Mouse (Mus musculus): ENCODE measurements around the gene Vps39. TPM values are rescaled to one million over a fixed set of nuclear protein-coding genes. Genes with fewer than 3 reads are reported as not detected.
A peak's percentile ranks its signal among the peaks of the same experiment; 100 is the strongest.

The Vps39 gene
- total and polyA plus RNA-seq, 2 experiments from 2014 or later: 39.5 to 75.0 TPM

DNA sequence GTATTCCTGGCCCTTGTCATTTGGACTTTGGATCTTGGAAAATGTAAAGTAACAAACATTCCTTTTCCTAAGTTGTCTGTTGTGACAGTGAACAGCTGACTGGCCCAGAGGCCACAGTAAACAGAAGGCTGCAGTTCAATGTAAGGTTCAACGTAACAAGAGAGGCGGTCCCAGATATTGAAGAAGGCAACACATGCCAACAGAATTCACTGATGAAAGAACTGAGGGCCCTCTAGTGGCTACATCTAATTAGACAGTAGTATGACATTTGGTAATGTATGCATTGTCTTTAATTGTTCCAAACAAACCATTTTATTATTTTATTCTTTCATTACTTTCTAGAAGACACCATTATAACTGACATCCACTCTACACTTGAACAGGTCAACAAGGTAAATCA is 15.1 kb downstream of the Vps39 start:
- peaks cover 70% of the 10 kb centered on the region for H3K36me3 ChIP-seq (ENCODE audit: insufficient read depth)
- H3K9ac ChIP-seq: no peak overlapping the region
- TF ChIP-seq CTCF (IDR thresholded peaks at IDR 0.05; ENCODE audit: low read depth): peak; percentile 61

DNA sequence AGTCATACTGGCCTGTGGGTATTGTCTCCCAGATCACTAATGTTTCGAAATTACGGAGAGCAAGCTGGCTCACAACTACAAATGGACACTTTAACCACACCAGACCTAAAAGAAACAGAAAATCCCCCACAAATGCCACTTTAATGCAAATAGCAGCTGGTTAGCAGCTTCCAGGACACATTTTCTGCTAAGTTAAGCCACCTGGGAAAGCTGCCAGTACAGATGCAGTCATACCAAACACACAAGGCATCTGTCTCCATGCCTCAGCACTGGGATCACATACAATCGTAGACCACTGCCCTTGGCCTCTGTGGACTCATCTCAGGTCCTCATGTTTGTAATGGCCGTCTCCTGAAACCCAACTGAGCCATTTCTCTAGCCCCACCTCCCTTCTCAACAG is 21.4 kb downstream of the Vps39 start:
- 83% methylated on average over 4 of the region's 4 CpGs for WGBS
- Histone ChIP-seq H3K4me1 (ENCODE audit: insufficient read depth) (no peaks in the 10 kb centered on the region), H3K27ac (ENCODE audit: low read depth, low read length) (no peak overlapping the region), H3K4me3 (ENCODE audit: low read depth, low read length) (no peak overlapping the region), H3K9ac (no peak overlapping the region), H3K36me3 (ENCODE audit: insufficient read depth) (peaks cover 75% of the 10 kb centered on the region), H3K4me2 (ENCODE audit: low read depth) (no peak overlapping the region), H3K27me3 (ENCODE audit: insufficient read depth, low read length) (no peaks in the 10 kb centered on the region), H3K9me3 (ENCODE audit: low read length) (no peaks in the 10 kb centered on the region)
- ATAC-seq: no peak
- DNase-seq: no peak
- no peak for TF ChIP-seq CTCF (IDR thresholded peaks at IDR 0.05; ENCODE audit: low read depth)

More for the DNA sequence above, 15.1 kb downstream of the Vps39 start:
- ATAC-seq (0 out of 2 replicates have a peak, but pooled peaks have one; percentile 29), DNase-seq (peak; percentile 27)
- Histone ChIP-seq H3K4me2 (ENCODE audit: low read depth) (no peak overlapping the region), H3K4me1 (ENCODE audit: insufficient read depth) (no peaks in the 10 kb centered on the region), H3K27me3 (ENCODE audit: insufficient read depth, low read length) (no peaks in the 10 kb centered on the region), H3K27ac (ENCODE audit: low read depth, low read length) (no peak overlapping the region), H3K4me3 (ENCODE audit: low read depth, low read length) (no peak overlapping the region), H3K9me3 (ENCODE audit: low read length) (no peaks in the 10 kb centered on the region)
- WGBS: 57% methylated on average over 2 of the region's 2 CpGs

DNA sequence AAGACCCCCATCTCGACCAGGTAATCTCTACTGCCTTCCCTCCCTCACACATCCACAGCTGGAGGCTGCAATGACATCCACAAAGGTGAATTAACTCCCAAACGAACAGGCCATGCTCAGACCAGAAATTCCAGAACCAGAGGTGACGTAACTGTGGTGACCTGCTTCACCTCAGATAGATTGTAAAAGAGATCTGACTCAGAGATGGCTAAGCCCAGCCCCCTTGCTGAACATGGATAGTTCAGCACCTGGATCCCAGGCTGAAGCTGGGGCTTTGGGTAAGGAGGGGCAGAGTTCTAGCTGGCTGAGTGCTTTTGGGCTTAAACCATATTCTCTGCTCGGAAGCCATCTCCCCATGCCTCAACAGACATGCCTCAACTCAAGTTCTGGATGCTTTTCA is 37.9 kb downstream of the Vps39 start:
- Histone ChIP-seq H3K4me3 (ENCODE audit: low read depth, low read length) (no peak overlapping the region), H3K27me3 (ENCODE audit: insufficient read depth, low read length) (no peaks in the 10 kb centered on the region), H3K9me3 (ENCODE audit: low read length) (no peaks in the 10 kb centered on the region), H3K4me2 (ENCODE audit: low read depth) (no peak overlapping the region), H3K27ac (ENCODE audit: low read depth, low read length) (no peak overlapping the region), H3K9ac (no peak overlapping the region), H3K36me3 (ENCODE audit: insufficient read depth) (peaks cover 40% of the 10 kb centered on the region), H3K4me1 (ENCODE audit: insufficient read depth) (no peaks in the 10 kb centered on the region)
- TF ChIP-seq CTCF (IDR thresholded peaks at IDR 0.05; ENCODE audit: low read depth): no peak
- 80% methylated on average over 4 of the region's 4 CpGs for WGBS
- no peak for ATAC-seq
- no peak for DNase-seq

DNA sequence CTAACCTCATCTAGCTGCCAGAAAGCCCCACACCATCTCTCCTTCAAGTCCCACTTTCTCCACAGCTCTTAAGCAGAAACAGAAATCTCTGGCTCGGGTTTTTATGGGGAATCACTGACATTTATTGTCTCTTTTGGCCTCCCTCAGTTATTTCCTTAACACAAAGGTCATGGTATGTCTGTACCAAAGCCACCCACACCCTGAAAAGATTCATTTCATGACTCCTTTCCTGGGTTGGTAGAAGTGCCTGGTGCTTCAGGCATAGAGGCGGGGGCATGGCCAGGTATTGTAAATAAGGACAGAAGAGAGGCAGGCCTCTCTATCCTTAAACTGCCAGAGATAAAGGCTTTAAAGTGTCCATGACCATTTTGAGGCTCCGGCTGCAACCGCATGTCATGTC is 38.5 kb downstream of the Vps39 start:
- H3K9ac ChIP-seq: no peak overlapping the region
- ATAC-seq (no peak), DNase-seq (no peak)
- H3K4me3 ChIP-seq (ENCODE audit: low read depth, low read length): no peak overlapping the region
- whole genome bisulfite sequencing: 88% methylated on average over 4 of the region's 4 CpGs
- H3K9me3 ChIP-seq (ENCODE audit: low read length): no peaks in the 10 kb centered on the region
- no peaks in the 10 kb centered on the region for H3K4me1 ChIP-seq (ENCODE audit: insufficient read depth)
- no peaks in the 10 kb centered on the region for H3K27me3 ChIP-seq (ENCODE audit: insufficient read depth, low read length)
- H3K36me3 ChIP-seq (ENCODE audit: insufficient read depth): peaks cover 36% of the 10 kb centered on the region
- no peak for TF ChIP-seq CTCF (IDR thresholded peaks at IDR 0.05; ENCODE audit: low read depth)
- H3K27ac ChIP-seq (ENCODE audit: low read depth, low read length): no peak overlapping the region
- no peak overlapping the region for H3K4me2 ChIP-seq (ENCODE audit: low read depth)

DNA sequence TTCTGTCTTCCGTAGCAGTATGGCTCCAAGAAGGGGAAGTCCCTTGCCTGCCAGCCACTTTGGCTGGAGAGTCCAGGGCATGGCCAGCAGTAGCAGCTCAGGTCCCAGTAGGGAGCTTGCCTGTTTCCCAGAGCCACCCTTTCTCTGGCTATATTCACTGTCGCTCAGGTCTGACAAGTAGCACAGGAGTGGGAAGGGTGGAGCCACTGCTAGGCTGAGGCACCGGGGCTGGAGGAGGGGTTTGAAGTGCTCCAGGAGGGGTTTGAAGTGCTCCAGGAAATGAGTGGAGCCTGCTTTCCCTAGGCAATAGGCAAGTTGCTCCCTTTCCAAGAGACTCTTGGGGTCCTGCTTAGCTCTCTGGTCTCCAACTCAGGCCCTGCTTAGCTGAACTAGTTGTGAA is 39.0 kb downstream of the Vps39 start, which contains the start of gene Pla2g4f:
Pla2g4f (minus strand) TSS at position 190 of the 400 bp plus-strand sequence.
- Histone ChIP-seq H3K36me3 (ENCODE audit: insufficient read depth) (peaks cover 30% of the 10 kb centered on the region), H3K27me3 (ENCODE audit: insufficient read depth, low read length) (no peaks in the 10 kb centered on the region), H3K4me3 (ENCODE audit: low read depth, low read length) (no peak within 1 kb of the TSS), H3K4me2 (ENCODE audit: low read depth) (no peak within 1 kb of the TSS), H3K9ac (no peak within 1 kb of the TSS), H3K4me1 (ENCODE audit: insufficient read depth) (no peaks in the 10 kb centered on the region), H3K9me3 (ENCODE audit: low read length) (no peaks in the 10 kb centered on the region), H3K27ac (ENCODE audit: low read depth, low read length) (no peak within 1 kb of the TSS)
- DNase-seq (no peak), ATAC-seq (no peak)
- no peak for TF ChIP-seq CTCF (IDR thresholded peaks at IDR 0.05; ENCODE audit: low read depth)
- 63% methylated on average over 3 of the region's 3 CpGs for WGBS

DNA sequence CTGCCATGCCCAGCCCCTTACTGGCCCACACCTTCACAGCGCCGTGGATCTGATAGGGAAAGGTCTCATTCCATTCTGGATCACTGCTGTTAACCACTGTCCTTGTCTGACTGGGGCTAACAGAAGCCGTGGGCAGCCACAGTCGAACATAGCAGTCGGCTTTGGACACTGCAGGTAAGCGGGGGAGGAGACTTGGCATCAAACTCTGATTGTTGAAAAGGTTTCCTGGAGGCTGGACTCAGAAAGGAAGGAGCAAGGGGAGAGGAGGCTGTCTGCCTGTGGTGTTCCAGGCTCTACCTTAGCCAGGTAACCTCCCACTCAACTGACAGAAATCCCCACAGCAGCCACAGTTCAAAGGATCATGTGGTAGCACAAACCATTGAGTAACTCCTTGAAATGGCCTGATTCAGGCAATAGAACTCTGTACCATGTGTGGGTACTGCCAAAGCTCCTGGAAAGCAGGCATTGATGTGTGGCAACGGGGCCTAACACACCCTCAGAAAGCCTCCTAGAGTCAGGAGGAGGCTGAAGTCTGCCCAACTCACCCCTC is 40.6 kb downstream of the Vps39 start:
- Histone ChIP-seq H3K27me3 (ENCODE audit: insufficient read depth, low read length) (no peaks in the 10 kb centered on the region), H3K4me1 (ENCODE audit: insufficient read depth) (no peaks in the 10 kb centered on the region), H3K4me3 (ENCODE audit: low read depth, low read length) (no peak overlapping the region), H3K36me3 (ENCODE audit: insufficient read depth) (peaks cover 15% of the 10 kb centered on the region), H3K4me2 (ENCODE audit: low read depth) (no peak overlapping the region), H3K9ac (no peak overlapping the region), H3K27ac (ENCODE audit: low read depth, low read length) (no peak overlapping the region), H3K9me3 (ENCODE audit: low read length) (no peaks in the 10 kb centered on the region)
- DNase-seq: no peak
- no peak for ATAC-seq
- WGBS: 80% methylated on average over 7 of the region's 7 CpGs
- TF ChIP-seq CTCF (IDR thresholded peaks at IDR 0.05; ENCODE audit: low read depth): no peak

DNA sequence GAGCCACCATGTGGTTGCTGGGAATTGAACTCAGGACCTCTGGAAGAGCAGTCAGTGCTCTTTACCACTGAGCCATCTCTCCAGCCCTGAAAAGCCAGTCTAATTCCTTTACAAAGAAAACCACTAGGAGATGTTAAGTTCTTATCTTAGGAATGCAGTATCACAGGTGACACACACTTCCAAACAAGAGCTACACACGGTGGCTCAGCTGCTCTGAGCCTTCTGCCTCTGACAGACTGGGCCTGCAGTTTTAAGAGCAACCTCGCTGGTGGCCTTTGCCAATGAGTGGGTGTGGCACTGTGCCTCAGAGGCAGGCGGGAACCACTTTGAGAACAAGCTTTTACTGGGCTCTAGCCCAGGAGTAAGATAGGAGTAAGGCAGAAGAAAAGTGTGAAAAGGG is 48.8 kb downstream of the Vps39 start:
- H3K36me3 ChIP-seq (ENCODE audit: insufficient read depth): no peaks in the 10 kb centered on the region
- no peak overlapping the region for H3K4me3 ChIP-seq (ENCODE audit: low read depth, low read length)
- no peak for ATAC-seq
- H3K27ac ChIP-seq (ENCODE audit: low read depth, low read length): no peak overlapping the region
- H3K9ac ChIP-seq: no peak overlapping the region
- no peak for DNase-seq
- 20% methylated on average over 3 of the region's 3 CpGs for WGBS
- H3K4me1 ChIP-seq (ENCODE audit: insufficient read depth): no peaks in the 10 kb centered on the region
- H3K27me3 ChIP-seq (ENCODE audit: insufficient read depth, low read length): no peaks in the 10 kb centered on the region
- TF ChIP-seq CTCF (IDR thresholded peaks at IDR 0.05; ENCODE audit: low read depth): no peak
- H3K4me2 ChIP-seq (ENCODE audit: low read depth): no peak overlapping the region
- no peaks in the 10 kb centered on the region for H3K9me3 ChIP-seq (ENCODE audit: low read length)

All from forebrain, postnatal 0 days (tissue).